Mouse (Mus musculus) kidney, postnatal 0 days (tissue): ENCODE measurements around the gene Pimreg. TPM values are rescaled to one million over a fixed set of nuclear protein-coding genes. Genes with fewer than 3 reads are reported as not detected.

Experiments
- ATAC-seq: fragments of 200-750 bp; cut with Nextera tagmentation; replicated peaks from 2 replicates; pipeline ENCODE4 v1.8.0; 2017; ENCODE audit warnings: low read depth, moderate number of reproducible peaks, moderate TSS enrichment, moderate library complexity; ENCODE audit not compliant: low FRiP score
- DNase-seq: peaks from one replicate; pipeline ENCODE4 v3.0.0-alpha.2; 2016; ENCODE audit warnings: low spot score
- H3K27ac ChIP-seq: fragments of 300-500 bp; sonication (generic); 2 replicates; pipeline ENCODE4 v1.5.1; 2014; ENCODE audit warnings: mild to moderate bottlenecking
- H3K27me3 ChIP-seq: fragments of 300-500 bp; sonication (generic); 2 replicates; pipeline ENCODE4 v1.6.1; 2014; ENCODE audit warnings: low read length, mixed read lengths; ENCODE audit not compliant: insufficient read depth
- H3K36me3 ChIP-seq: fragments of 300-500 bp; sonication (generic); 2 replicates; pipeline ENCODE4 v1.6.1; 2014; ENCODE audit warnings: low read length, mixed read lengths; ENCODE audit not compliant: insufficient read depth
- H3K4me1 ChIP-seq: fragments of 300-500 bp; sonication (generic); replicated peaks from 2 replicates; pipeline ENCODE4 v1.6.1; 2014; ENCODE audit warnings: antibody characterized with exemption, low read length, mixed read lengths; ENCODE audit not compliant: insufficient read depth
- H3K4me2 ChIP-seq: fragments of 300-500 bp; sonication (generic); 2 replicates; pipeline ENCODE4 v1.6.1; 2014; ENCODE audit warnings: mild to moderate bottlenecking, low read length, moderate library complexity, mixed read lengths
- H3K4me3 ChIP-seq: fragments of 300-500 bp; sonication (generic); replicated peaks from 2 replicates; pipeline ENCODE4 v1.5.1; 2014; ENCODE audit warnings: low read depth, low read length
- H3K9ac ChIP-seq: fragments of 300-500 bp; sonication (generic); 2 replicates; pipeline ENCODE4 v1.6.1; 2014; ENCODE audit warnings: low read depth, low read length
- H3K9me3 ChIP-seq: fragments of 300-500 bp; sonication (generic); replicated peaks from 2 replicates; pipeline ENCODE4 v1.6.1; 2016; ENCODE audit warnings: low read length, inconsistent platforms, mixed read lengths
- CTCF ChIP-seq: IDR thresholded peaks from 2 replicates; pipeline ENCODE4 v1.5.1; 2016; ENCODE audit warnings: antibody characterized with exemption, low read depth, mild to moderate bottlenecking, moderate library complexity
- WGBS: fragments of 180-500 bp; shearing (Covaris S2); extraction: QIAGEN DNeasy Blood & Tissue Kit; methylation state at CpG from one replicate; pipeline ENCODE4 v1.1.7; 2014; 5-methylcytosine and 5-hydroxymethylcytosine counted together
- polyA plus RNA-seq: library from polyadenylated mRNA; unstranded; fragments of >200 nt; fragmentation: Nextera tagmentation; extraction: Ambion mirVana; gene quantifications from 2 replicates; pipeline ENCODE4 v1.2.1, GENCODE M21; 2015

Pimreg gene
- polyA plus RNA-seq, 1 experiment from 2014 or later, result 58.1 TPM

DNA sequence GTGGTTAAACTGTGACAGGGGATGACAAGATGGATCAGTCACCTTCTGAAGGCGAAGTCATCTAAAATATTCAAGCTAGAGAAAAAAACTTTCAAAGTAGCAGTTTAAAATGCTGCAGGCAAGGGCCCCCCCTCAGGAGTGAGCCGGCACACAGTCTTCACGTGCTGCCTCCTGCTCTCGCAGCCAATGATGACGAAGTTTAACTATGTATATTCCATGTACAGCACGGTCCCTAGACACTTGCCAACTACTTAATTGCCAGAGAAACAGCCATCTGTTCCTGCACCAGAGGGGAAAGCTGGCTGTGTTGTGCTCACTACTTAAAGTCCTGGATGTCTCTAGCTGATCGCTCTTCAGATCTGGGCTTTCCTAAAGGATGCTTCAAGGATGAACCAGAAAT lies 26.2 kb downstream of the Pimreg start:
- Histone ChIP-seq H3K4me1 (no peaks in the 10 kb centered on the region), H3K9me3 (no peaks in the 10 kb centered on the region), H3K4me2 (no peak overlapping the region), H3K4me3 (no peak overlapping the region), H3K9ac (no peak overlapping the region), H3K27me3 (no peaks in the 10 kb centered on the region), H3K36me3 (no peaks in the 10 kb centered on the region), H3K27ac (no peak overlapping the region)
- DNase-seq (no peak), ATAC-seq (no peak)
- TF ChIP-seq CTCF, result no peak
- 67% methylated on average over 7 of the region's 7 CpGs for WGBS

DNA sequence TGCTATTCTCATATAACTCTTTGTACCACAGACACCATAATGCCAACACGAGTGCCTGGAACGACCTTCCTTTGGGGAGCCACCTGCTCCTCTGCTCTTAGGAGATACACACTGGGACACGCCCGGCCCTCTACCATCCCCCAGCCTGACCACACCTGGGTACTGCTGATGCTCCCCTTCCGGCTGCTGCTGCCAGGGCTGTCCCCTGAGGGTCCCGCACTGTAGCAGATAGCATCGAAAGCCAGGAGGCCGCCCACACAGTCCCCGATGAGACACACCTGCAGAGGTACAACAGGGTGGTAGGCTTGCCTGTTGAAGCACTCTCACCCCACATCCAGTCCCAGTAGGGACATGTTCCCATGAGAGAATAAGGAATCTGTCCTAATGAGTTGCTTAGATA lies 28.9 kb downstream of the Pimreg start:
- no peaks in the 10 kb centered on the region for H3K9me3 ChIP-seq
- DNase-seq, result no peak
- no peak overlapping the region for H3K4me2 ChIP-seq
- H3K27ac ChIP-seq, result no peak overlapping the region
- H3K4me3 ChIP-seq, result no peak overlapping the region
- no peak overlapping the region for H3K9ac ChIP-seq
- H3K27me3 ChIP-seq, result no peaks in the 10 kb centered on the region
- TF ChIP-seq CTCF, result no peak
- 82% methylated on average over 9 of the region's 9 CpGs for WGBS
- ATAC-seq, result no peak
- no peaks in the 10 kb centered on the region for H3K4me1 ChIP-seq
- H3K36me3 ChIP-seq, result no peaks in the 10 kb centered on the region

- no peak for ATAC-seq
- H3K27ac ChIP-seq, result no peak overlapping the region
- no peaks in the 10 kb centered on the region for H3K27me3 ChIP-seq
- no peak overlapping the region for H3K4me2 ChIP-seq
- H3K4me1 ChIP-seq, result no peaks in the 10 kb centered on the region
- TF ChIP-seq CTCF, result no peak
- H3K9ac ChIP-seq, result no peak overlapping the region
- peak; percentile 52 for DNase-seq
- H3K4me3 ChIP-seq, result no peak overlapping the region
- no peaks in the 10 kb centered on the region for H3K36me3 ChIP-seq
- no peaks in the 10 kb centered on the region for H3K9me3 ChIP-seq
- WGBS, result 14% methylated on average over 6 of the region's 6 CpGs
Observed at GRCm38 (mm10) chr11:72072331-72072905, 30.6 kb downstream of the Pimreg start.

- no peak overlapping the region for H3K9ac ChIP-seq
- 70% methylated on average over 13 of the region's 13 CpGs for WGBS
- no peak overlapping the region for H3K4me3 ChIP-seq
Observed at GRCm38 (mm10) chr11:72074230-72074629, 32.4 kb downstream of the Pimreg start.

DNA sequence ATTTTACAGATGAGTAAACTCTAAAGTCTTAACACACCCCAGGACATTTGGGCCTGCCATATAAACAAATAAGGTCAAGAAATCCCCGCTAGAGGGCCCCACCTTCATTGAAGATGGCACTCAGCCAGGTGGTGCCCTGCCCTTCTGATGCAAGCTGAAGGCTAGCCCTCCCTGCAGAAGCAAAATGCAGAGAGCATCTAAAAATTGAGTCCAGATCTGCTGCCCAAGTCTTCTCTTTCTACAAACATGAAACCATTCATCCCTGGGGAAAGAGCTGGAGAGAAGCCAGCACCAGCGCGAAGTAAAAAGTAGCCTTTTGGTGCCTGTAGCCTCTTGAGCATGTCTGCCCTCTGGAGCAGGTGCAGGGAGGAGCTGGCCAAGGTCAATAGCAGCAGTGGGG lies 36.2 kb downstream of the Pimreg start:
- no peak for DNase-seq
- no peak overlapping the region for H3K4me2 ChIP-seq
- H3K9ac ChIP-seq, result no peak overlapping the region
- 31% methylated on average over 3 of the region's 3 CpGs for WGBS
- H3K4me3 ChIP-seq, result no peak overlapping the region
- TF ChIP-seq CTCF, result peak; percentile 24; the same call in 1 of the 2 replicates
- H3K9me3 ChIP-seq, result no peaks in the 10 kb centered on the region
- H3K4me1 ChIP-seq, result no peaks in the 10 kb centered on the region
- ATAC-seq, result no peak
- no peaks in the 10 kb centered on the region for H3K27me3 ChIP-seq
- H3K36me3 ChIP-seq, result no peaks in the 10 kb centered on the region
- no peak overlapping the region for H3K27ac ChIP-seq

More at GRCm38 (mm10) chr11:72074230-72074629, 32.4 kb downstream of the Pimreg start:
- Histone ChIP-seq H3K4me1 (no peaks in the 10 kb centered on the region), H3K36me3 (no peaks in the 10 kb centered on the region), H3K9me3 (no peaks in the 10 kb centered on the region), H3K4me2 (no peak overlapping the region), H3K27ac (no peak overlapping the region), H3K27me3 (no peaks in the 10 kb centered on the region)
- DNase-seq (no peak), ATAC-seq (no peak)
- no peak for TF ChIP-seq CTCF

DNA sequence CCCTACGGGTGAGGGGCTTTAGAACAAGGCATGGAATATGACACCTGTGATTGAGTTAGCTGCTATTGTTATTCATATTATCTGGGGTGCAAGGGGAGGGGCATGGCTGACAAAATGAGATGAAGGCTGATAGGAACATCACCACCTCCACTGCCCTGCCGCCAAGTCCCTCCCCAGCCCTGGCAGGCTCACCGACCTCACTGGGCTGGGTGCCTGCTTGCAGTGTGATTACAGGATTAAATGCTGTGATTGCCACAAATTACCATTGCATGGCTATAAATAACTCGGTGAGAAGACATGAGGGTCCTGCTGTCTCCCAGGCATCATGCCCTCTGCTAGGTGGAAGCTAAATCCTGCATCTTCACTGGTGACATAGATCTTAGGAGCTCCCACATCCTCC lies 36.8 kb downstream of the Pimreg start:
- Histone ChIP-seq H3K9ac (no peak overlapping the region), H3K9me3 (no peaks in the 10 kb centered on the region), H3K4me1 (no peaks in the 10 kb centered on the region), H3K4me2 (no peak overlapping the region), H3K36me3 (no peaks in the 10 kb centered on the region), H3K27me3 (no peaks in the 10 kb centered on the region), H3K27ac (no peak overlapping the region), H3K4me3 (no peak overlapping the region)
- WGBS, result 50% methylated on average over 4 of the region's 4 CpGs
- DNase-seq (no peak), ATAC-seq (no peak)
- TF ChIP-seq CTCF, result no peak

DNA sequence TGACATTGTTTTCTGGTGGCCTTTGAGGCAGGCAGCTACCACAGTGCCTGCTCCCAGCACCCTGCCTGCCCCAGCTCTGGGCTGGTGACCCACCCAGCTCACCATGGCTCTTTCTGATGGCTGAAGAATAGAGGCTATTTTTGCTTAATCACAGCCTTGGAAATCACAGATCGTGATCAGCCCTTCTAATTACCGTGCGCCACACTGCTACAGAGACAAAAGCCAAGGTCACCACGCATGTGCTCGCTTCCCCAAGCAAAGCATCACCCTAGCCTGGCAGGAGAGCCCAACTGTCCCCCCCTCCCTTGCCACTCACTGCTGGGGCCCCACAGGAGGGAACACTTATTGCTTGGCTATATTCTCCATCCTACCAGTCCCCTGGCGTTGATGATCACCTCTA lies 38.6 kb downstream of the Pimreg start:
- Histone ChIP-seq H3K4me2 (no peak overlapping the region), H3K27me3 (no peaks in the 10 kb centered on the region), H3K9ac (no peak overlapping the region), H3K27ac (no peak overlapping the region), H3K4me3 (no peak overlapping the region), H3K9me3 (no peaks in the 10 kb centered on the region), H3K4me1 (no peaks in the 10 kb centered on the region), H3K36me3 (no peaks in the 10 kb centered on the region)
- DNase-seq (no peak), ATAC-seq (no peak)
- 86% methylated on average over 6 of the region's 6 CpGs for WGBS
- TF ChIP-seq CTCF, result no peak
